Comparison of ENCODE assay signal across 20 mouse cellular contexts in genomic region chr2:32358381-32358780, GRCm38 (mm10). TPM values are rescaled to one million over a fixed set of nuclear protein-coding genes. Genes with fewer than 3 reads are reported as not detected.
DNase-seq lines count a peak whose midpoint lies in the region; ATAC-seq and TF ChIP-seq lines count a peak whose summit lies in the region.
"Had no signal": no experiment of that assay in that cellular context is flagged by ENCODE, and none has a peak within 500 bp of the region (broad histone marks: within the 10 kb centered on the region; RNA-seq: fewer than 3 reads in every experiment).

No protein-coding gene starts in this region.

- H3K9ac ChIP-seq in limb, embryonic 11.5 days (ENCODE audit: low read length): peak overlapping the region; percentile 17; the same call in 1 of the 2 replicates
- H3K9ac ChIP-seq: forebrain, embryonic 15.5 days; heart, embryonic 12.5 days; hindbrain, embryonic 15.5 days had no signal

- H3K9me3 ChIP-seq in limb, embryonic 11.5 days (ENCODE audit: control insufficient read depth, low read length): no peaks in the 10 kb centered on the region
- no peaks in the 10 kb centered on the region for H3K9me3 ChIP-seq in limb, embryonic 10.5 days (replicated peaks)
- H3K9me3 ChIP-seq: forebrain, embryonic 15.5 days; heart, embryonic 12.5 days; hindbrain, embryonic 15.5 days had no signal

- no peak overlapping the region for H3K27ac ChIP-seq in gastrocnemius, adult 2 months
- H3K27ac ChIP-seq in limb, embryonic 11.5 days (replicated peaks; ENCODE audit: low read depth, low read length): no peak overlapping the region
- no peak overlapping the region for H3K27ac ChIP-seq in limb, embryonic 10.5 days
- H3K27ac ChIP-seq: forebrain, embryonic 15.5 days; hindbrain, embryonic 15.5 days had no signal

- H3K36me3 ChIP-seq in limb, embryonic 11.5 days (ENCODE audit: control insufficient read depth, insufficient read depth, low read length): no peaks in the 10 kb centered on the region
- no peaks in the 10 kb centered on the region for H3K36me3 ChIP-seq in limb, embryonic 10.5 days
- H3K36me3 ChIP-seq: forebrain, embryonic 15.5 days; heart, embryonic 12.5 days; hindbrain, embryonic 15.5 days had no signal

- no peak overlapping the region for H3K4me2 ChIP-seq in limb, embryonic 11.5 days (ENCODE audit: low read depth, severe bottlenecking)
- H3K4me2 ChIP-seq: forebrain, embryonic 15.5 days; heart, embryonic 12.5 days; hindbrain, embryonic 15.5 days had no signal

- no peaks in the 10 kb centered on the region for H3K27me3 ChIP-seq in limb, embryonic 11.5 days (ENCODE audit: control insufficient read depth, insufficient read depth, low read length)
- peaks cover 11% of the 10 kb centered on the region; the same call in 1 of the 2 replicates for H3K27me3 ChIP-seq in limb, embryonic 10.5 days (ENCODE audit: low read depth, poor library complexity, severe bottlenecking)

- no peak for ATAC-seq in limb, embryonic 11.5 days (ENCODE audit: insufficient number of reproducible peaks, low FRiP score, low TSS enrichment, low read depth)
- ATAC-seq: forebrain, embryonic 15.5 days; intestine, embryonic 16.5 days had no signal

- DNase-seq in cerebellum, adult 8-10 months: peak; percentile 22
- DNase-seq in cerebellum, postnatal 25 days: no peak
- peak; percentile 17 for DNase-seq in gastrocnemius, adult 2 months
- DNase-seq in gastrocnemius, postnatal 10 days: no peak
- DNase-seq in limb, embryonic 11.5 days (ENCODE audit: low spot score): no peak
- DNase-seq in limb, embryonic 10.5 days (ENCODE audit: low spot score): no peak
- no peak for DNase-seq in thymus, postnatal 25 days
- DNase-seq: adrenal gland, adult 2 months; adrenal gland, postnatal 25 days; embryo, embryonic 11 days; gastrocnemius, postnatal 14 days; heart, postnatal 36 days had no signal

- 60% methylated on average over 10 of the region's 10 CpGs for WGBS in limb, embryonic 11.5 days
- 62% methylated on average over 10 of the region's 10 CpGs for WGBS in limb, embryonic 10.5 days

- TF ChIP-seq CTCF in gastrocnemius, adult 2 months (IDR thresholded peaks at IDR 0.05): no peak

- peaks cover 2% of the 10 kb centered on the region; the same call in 1 of the 2 replicates for H3K4me1 ChIP-seq in limb, embryonic 11.5 days (ENCODE audit: control insufficient read depth, insufficient read depth, low read length)
- peaks cover 44% of the 10 kb centered on the region for H3K4me1 ChIP-seq in limb, embryonic 10.5 days

- intact Hi-C loops in gastrocnemius, adult 2 months (cut with DNase I): no loop called here

- no peak overlapping the region for H3K4me3 ChIP-seq in gastrocnemius, adult 2 months
- H3K4me3 ChIP-seq in limb, embryonic 11.5 days (ENCODE audit: low read depth, low read length): no peak overlapping the region
- no peak overlapping the region for H3K4me3 ChIP-seq in limb, embryonic 10.5 days
- H3K4me3 ChIP-seq: forebrain, embryonic 15.5 days; heart, embryonic 12.5 days; hindbrain, embryonic 15.5 days had no signal

RNA-seq across cellular contexts. Expression of gene Dnm1, which starts 5.2 kb away (rescaled TPM):
- total RNA-seq in gastrocnemius, adult 2 months (2021): 1 to 10 TPM; 3.7 to 8.2 TPM
- 10 to 100 TPM; 18.9 to 25.7 TPM for total RNA-seq in gastrocnemius, postnatal 10 days (2021)
- polyA plus RNA-seq in limb, embryonic 11.5 days (2014; fragmentation: Nextera tagmentation; extraction: Ambion mirVana): 36.1 and 39.9 TPM in 2 replicates
- 27.1 and 33.6 TPM in 2 replicates for polyA plus RNA-seq in limb, embryonic 10.5 days (2016; fragmentation: Nextera tagmentation; extraction: Ambion mirVana)
- total RNA-seq: common myeloid progenitor, adult 5-6 weeks had no signal

RNA-seq across cellular contexts. Expression of gene Ciz1, which starts 6.3 kb away (rescaled TPM):
- 10 to 100 TPM; 26.4 to 26.6 TPM for total RNA-seq in gastrocnemius, adult 2 months (2021)
- total RNA-seq in gastrocnemius, postnatal 10 days (2021): 10 to 100 TPM; 31.2 to 47.2 TPM
- 52.2 and 67.8 TPM in 2 replicates for polyA plus RNA-seq in limb, embryonic 11.5 days (2014; fragmentation: Nextera tagmentation; extraction: Ambion mirVana)
- polyA plus RNA-seq in limb, embryonic 10.5 days (2016; fragmentation: Nextera tagmentation; extraction: Ambion mirVana): 61.3 and 74.8 TPM in 2 replicates

RNA-seq across cellular contexts. Expression of gene 1110008P14Rik, which starts 23.4 kb away (rescaled TPM):
- total RNA-seq in gastrocnemius, adult 2 months (2021): 10 to 100 TPM; 34.3 to 43.2 TPM
- total RNA-seq in gastrocnemius, postnatal 10 days (2021): 10 to 100 TPM; 52.6 to 53.7 TPM
- 39.4 and 44.4 TPM in 2 replicates for polyA plus RNA-seq in limb, embryonic 11.5 days (2014; fragmentation: Nextera tagmentation; extraction: Ambion mirVana)
- 36.3 and 37.0 TPM in 2 replicates for polyA plus RNA-seq in limb, embryonic 10.5 days (2016; fragmentation: Nextera tagmentation; extraction: Ambion mirVana)

RNA-seq across cellular contexts. Expression of gene Lcn2, which starts 29.7 kb away (rescaled TPM):
- 1 to 10 TPM; 2.6 to 3.4 TPM for total RNA-seq in gastrocnemius, adult 2 months (2021)
- total RNA-seq in gastrocnemius, postnatal 10 days (2021): 1 to 10 TPM; 3.5 to 6.7 TPM
- 0.35 TPM in 1 of 2 replicates, not detected in the other for polyA plus RNA-seq in limb, embryonic 11.5 days (2014; fragmentation: Nextera tagmentation; extraction: Ambion mirVana)
- not detected in 2 replicates for polyA plus RNA-seq in limb, embryonic 10.5 days (2016; fragmentation: Nextera tagmentation; extraction: Ambion mirVana)
- total RNA-seq: CH12.LX, ES-E14 had no signal
- polyA plus RNA-seq: C2C12 had no signal

RNA-seq across cellular contexts. Expression of gene Ptges2, which starts 37.3 kb away (rescaled TPM):
- total RNA-seq in gastrocnemius, adult 2 months (2021): 10 to 100 TPM; 34.7 to 51.1 TPM
- 10 to 100 TPM; 38.1 to 40.7 TPM for total RNA-seq in gastrocnemius, postnatal 10 days (2021)
- 29.0 and 32.3 TPM in 2 replicates for polyA plus RNA-seq in limb, embryonic 11.5 days (2014; fragmentation: Nextera tagmentation; extraction: Ambion mirVana)
- 32.7 and 37.0 TPM in 2 replicates for polyA plus RNA-seq in limb, embryonic 10.5 days (2016; fragmentation: Nextera tagmentation; extraction: Ambion mirVana)

Comparison
In these comparisons a context has a peak if more than half of its experiments do, and no peak if none do; other contexts are left out.
1. DNase-seq: peak in cerebellum, adult 8-10 months (single experiment) and gastrocnemius, adult 2 months (single experiment); none in cerebellum, postnatal 25 days (0 of 2), gastrocnemius, postnatal 10 days (single experiment), limb, embryonic 11.5 days (single experiment), limb, embryonic 10.5 days (single experiment) and thymus, postnatal 25 days (single experiment).